Mouse (Mus musculus) gastrocnemius, postnatal 10 days (tissue): ENCODE data around the gene Sap30l. TPM values are rescaled to one million over a fixed set of nuclear protein-coding genes. Genes with fewer than 3 reads are reported as not detected.
"Not testable (repeated sequence)": the region's sequence is repeated elsewhere in the genome, so short reads cannot be mapped to it uniquely, and the experiment has no call there.

Experiments
- DNase-seq: peaks from one replicate; pipeline ENCODE4 v3.0.0; 2021; ENCODE audit warnings: mixed read lengths
- total RNA-seq, 2 experiments: library from RNA; stranded (reverse); gene quantifications; 2 replicates each; pipeline ENCODE4 v1.2.3; 2021

Gene Sap30l
- total RNA-seq, 2 experiments from 2014 or later: 28.2 to 29.8 TPM

DNA sequence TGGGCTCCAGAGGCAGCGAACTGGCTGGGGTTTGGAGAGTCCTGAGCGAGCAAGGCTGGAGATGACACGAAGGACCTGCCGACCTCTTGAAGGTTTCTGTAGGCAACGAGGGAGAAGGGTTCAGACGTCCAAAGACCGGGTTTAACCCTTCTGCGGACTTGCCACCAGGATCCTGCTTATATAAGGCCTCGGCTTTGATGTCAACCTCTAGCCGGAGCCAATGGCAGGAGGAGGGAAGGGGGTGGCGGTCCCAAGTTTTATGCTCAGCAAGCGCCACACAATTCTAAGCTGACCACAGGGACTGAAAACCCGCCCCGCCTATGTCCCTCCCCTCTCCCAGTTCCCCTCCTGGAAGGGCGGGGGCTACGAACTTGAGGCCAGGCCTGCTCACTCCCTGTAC, 30.4 kb downstream of the Sap30l start:
- no peak for DNase-seq

DNA sequence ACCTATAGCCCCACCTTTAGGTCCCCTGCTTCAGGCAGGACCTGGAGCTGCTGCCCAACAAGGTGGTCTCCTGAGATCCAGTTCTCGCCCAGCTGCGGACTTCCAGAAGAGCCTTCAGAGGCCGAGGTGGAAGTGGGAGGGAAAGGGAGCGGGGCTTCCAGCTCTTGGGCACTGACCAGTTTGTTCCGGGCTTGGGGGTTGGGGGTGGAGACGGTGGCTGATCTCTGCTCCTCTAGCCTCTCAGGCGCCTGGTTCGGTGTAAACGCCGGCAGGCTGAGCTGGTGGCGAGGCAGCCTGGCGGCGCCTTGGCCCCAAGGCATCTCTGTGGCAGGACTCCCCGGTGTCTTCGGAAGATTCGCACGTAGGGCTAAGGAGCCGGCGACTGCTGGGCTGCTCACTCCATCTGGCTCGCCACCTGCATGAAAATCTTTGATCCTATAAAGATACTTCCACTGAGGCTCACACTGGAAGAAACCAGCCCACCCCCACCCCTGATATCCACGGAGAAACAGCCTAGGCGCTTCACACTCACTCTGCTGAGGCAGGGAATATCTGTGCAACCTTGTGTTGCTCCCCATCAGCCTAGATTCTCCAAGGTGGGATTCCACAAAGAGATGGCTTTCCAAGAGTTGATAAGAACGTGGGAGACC, 31.2 kb downstream of the Sap30l start, which contains the start of gene Hand1:
Gene Hand1 (minus strand): TSS at position 267 of the 650 bp plus-strand sequence.
- DNase-seq: no peak

DNA sequence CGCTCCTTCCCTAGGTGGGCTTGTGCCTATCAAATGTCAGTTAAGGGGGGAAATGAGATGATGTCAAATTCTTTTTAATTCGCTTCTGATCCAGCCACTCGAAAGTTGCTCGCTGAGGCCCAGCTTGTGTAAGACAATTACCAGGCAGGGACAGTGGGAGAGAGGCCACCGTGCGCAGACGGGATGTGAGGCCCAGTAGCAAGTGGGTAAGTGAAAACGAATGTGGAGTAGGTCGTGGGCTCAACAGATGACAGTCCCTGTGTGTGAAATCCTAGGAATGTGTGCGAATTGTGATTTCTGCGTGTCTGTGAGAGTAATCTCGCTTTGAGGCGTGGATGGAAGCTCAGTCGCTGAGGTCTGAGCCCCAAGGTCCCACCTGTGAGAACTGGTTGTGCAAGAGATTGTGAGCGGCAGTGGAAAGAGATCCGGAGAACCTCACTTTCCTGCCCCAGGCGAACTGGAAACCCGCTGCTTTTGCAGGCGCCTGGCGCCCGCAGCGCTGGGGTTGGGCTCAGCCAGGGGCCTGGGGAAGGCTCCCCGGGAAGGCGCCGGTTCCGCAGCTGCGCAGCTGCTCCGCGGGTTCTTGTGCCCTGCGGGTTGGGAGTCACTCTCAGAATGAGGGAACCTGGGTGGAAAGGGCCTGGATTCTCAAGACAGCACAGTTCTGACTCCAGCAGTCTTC, 32.0 kb downstream of the Sap30l start:
- peak; percentile 27 for DNase-seq

- DNase-seq: no peak
Measured at GRCm38 (mm10) chr11:57834031-57834430, 32.6 kb downstream of the Sap30l start.

DNA sequence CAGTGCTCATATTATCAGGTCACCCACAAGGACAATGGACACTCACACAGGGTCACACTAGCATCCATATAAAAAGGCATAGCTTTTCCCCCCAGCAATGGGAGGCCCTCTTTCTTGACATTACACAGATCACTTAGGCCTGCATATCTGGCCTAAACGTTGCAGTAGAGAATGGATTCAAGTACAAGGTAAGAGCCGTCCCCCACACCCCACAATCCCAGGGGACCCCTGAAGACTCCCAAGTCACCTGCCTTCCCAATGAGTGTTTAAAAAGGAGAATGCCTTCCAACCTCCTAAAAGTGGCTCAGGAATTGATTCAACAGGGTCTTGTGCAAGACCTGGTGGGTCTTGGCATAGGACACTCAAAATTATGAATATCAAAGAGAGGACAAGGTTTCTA, 33.9 kb downstream of the Sap30l start:
- no peak for DNase-seq

DNA sequence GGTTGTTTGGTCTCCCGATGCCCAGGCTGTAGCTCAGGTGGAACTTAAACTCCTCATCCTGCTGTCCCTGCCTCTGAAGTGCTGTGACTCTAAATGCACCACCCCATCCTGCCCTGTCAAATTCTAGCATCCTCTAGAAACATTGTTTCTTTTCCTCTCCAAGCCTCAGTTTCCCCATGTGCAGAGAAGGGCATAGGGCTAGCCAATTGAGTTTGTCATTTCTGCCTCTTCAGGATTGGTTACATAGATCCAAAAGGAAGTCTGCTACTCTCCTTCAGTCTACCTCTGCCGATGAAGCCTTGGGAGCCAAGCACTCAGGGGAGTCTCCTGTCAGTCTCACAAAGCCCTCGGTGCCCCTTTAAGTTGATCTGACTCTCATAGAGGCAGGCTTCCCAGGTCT, 34.5 kb downstream of the Sap30l start:
- DNase-seq: no peak

DNA sequence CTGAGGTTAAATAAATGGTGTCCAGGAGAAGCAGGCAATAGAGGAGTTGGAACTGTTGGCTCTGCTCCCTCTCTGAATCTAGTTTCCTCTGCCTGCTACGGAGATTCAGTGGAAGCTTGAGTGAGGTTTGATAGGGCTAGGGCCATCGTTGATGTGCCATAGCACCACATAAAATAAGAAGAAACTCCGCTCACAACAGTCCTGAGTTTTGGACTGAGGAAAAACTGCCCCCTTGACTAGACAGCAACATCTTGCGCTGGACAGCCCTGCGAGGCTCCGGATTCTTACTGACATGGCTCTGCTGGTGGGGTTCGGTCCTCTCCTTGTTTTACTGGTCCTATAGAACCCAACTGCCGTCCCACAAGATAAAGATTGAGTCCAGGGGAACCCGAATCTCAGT, 35.0 kb downstream of the Sap30l start:
- DNase-seq: no peak

- DNase-seq: no peak
Measured at GRCm38 (mm10) chr11:57836872-57837680, 35.6 kb downstream of the Sap30l start.

GRCm38 (mm10) chr11:57837861-57838680, 36.6 kb downstream of the Sap30l start:
- DNase-seq: no peak

DNA sequence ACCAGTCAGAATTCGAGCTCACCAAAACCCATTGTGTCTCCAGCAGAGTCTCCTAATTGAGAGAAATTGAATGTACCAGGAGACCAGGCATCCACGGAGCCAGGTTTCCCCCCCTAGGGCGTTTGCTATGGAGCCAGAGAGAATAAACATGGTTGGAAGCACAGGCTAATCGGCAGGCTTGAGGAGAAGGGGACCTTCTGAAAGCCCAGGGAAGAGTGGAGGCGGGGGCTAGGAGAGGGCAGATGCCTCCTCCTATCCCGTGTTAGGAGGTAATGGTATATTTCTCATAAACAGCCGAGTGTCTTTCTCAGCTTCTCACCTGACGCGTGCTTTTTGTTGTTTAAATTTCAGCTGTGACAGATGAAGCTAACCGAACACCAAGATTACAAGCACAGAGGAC, 39.5 kb downstream of the Sap30l start:
- DNase-seq: no peak

DNA sequence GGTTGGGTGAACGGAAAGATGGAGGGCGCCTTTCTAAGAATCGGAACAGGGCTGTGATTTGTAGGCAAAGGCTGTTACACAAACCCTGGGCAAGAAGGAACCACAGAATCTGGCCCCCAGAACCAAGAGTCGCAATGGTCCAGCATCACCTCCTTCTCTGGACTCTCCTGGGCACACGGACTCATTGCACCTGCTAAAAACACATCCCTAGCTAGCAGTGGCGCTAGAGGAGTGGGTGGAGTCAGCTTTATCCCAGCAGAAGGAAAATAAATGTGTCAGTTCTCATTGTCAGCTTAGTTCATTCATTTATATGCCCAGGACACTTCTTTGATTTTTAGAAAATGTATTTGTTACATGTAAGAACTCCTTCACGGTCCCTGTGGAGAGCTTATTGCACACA, 40.0 kb downstream of the Sap30l start:
- no peak for DNase-seq

GRCm38 (mm10) chr11:57846421-57847363, 45.3 kb downstream of the Sap30l start:
- not testable (repeated sequence) for DNase-seq

- no peak for DNase-seq
Measured at GRCm38 (mm10) chr11:57847396-57847795, 46.0 kb downstream of the Sap30l start.

DNA sequence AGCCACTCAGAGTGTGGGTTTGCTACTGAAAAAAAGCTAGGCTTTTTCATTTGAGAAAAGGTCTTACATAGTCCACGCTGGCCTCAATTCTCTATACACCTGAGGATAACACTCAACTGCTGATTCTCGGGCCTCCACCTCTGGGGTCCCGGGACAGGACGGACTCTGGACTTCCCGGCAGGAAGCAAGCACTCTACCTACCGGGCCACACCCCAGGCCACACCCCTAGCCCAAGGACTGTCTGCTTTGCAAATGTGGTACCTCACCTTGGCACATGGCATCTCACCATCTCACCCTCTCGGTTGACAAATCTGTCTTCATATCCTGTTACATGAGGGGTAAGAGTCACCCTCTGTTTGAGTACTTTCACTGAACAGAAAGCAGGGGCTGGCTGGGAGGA, 48.9 kb downstream of the Sap30l start:
- no peak for DNase-seq

- no peak for DNase-seq
Measured at GRCm38 (mm10) chr11:57850931-57851330, 49.5 kb downstream of the Sap30l start.

- DNase-seq: no peak
Measured at GRCm38 (mm10) chr11:57853571-57853970, 52.1 kb downstream of the Sap30l start.

GRCm38 (mm10) chr11:57857709-57858108, 56.3 kb downstream of the Sap30l start:
- no peak for DNase-seq
